Mouse (Mus musculus): ENCODE results near the gene Ldb2.

DNA sequence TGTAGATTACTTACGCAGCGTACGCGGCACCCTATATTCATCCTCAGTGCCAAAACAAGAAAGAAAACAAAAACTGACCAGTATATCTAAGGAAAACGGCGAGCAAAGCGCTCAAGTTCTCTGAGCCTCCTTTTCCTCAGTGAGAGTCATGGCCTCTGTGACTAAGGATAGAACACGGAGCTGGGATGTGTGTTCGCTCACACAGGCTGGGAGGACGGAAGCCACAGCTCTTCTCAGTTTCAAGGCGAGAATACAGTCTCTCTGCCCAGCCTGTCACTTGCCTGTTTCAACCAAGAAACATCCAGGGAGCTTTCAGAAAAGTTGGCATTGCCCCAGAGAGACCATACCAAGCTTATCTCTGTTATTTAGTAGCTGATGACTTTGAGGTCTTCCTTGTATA lies 71.5 kb downstream of the Ldb2 start:
- TF ChIP-seq CTCF (IDR thresholded peaks at IDR 0.05; ENCODE audit: low read depth, low read length) (no peak), TAL1 (conservative IDR thresholded peaks at IDR 0.05; ENCODE audit: low read depth, low read length) (no peak)

Measured in G1E (cell line).